Mouse (Mus musculus): Measurements from ENCODE around the gene Usp32. TPM values are rescaled to one million over a fixed set of nuclear protein-coding genes. Genes with fewer than 3 reads are reported as not detected.

Gene Usp32
- total RNA-seq, 2 experiments from 2014 or later = 122 to 126 TPM

GRCm38 (mm10) chr11:85039256-85039655, 100.7 kb downstream of the Usp32 start:
- no peak for DNase-seq (ENCODE audit: extremely low spot score in 1 of 2, low spot score in 2 of 2)

GRCm38 (mm10) chr11:85013121-85013520, 126.8 kb downstream of the Usp32 start:
- Histone ChIP-seq H3K27ac (no peak overlapping the region), H3K4me3 (no peak overlapping the region)
- TF ChIP-seq CTCF (IDR thresholded peaks at IDR 0.05) = no peak; the same call in 1 of the 2 replicates
- no peak for DNase-seq (ENCODE audit: extremely low spot score in 1 of 2, low spot score in 2 of 2)
- intact Hi-C loops (cut with DNase I) = no loop called here

More at GRCm38 (mm10) chr11:85039256-85039655, 100.7 kb downstream of the Usp32 start:
- Histone ChIP-seq H3K4me3 (no peak overlapping the region), H3K27ac (no peak overlapping the region)
- intact Hi-C loops (cut with DNase I) = no loop called here
- no peak for TF ChIP-seq CTCF (IDR thresholded peaks at IDR 0.05)

- intact Hi-C loops (cut with DNase I) = no loop called here
- Histone ChIP-seq H3K27ac (no peak overlapping the region), H3K4me3 (no peak overlapping the region)
- TF ChIP-seq CTCF (IDR thresholded peaks at IDR 0.05) = no peak
- DNase-seq (ENCODE audit: extremely low spot score in 1 of 2, low spot score in 2 of 2) = peak in 1 of 2 experiments; percentile 20
Measured at GRCm38 (mm10) chr11:85003566-85003965, 136.4 kb downstream of the Usp32 start.

GRCm38 (mm10) chr11:84995241-84995640, 144.7 kb downstream of the Usp32 start:
- no peak overlapping the region for H3K4me3 ChIP-seq
- intact Hi-C loops (cut with DNase I) = no loop called here
- H3K27ac ChIP-seq = no peak overlapping the region
- peak; percentile 28 for TF ChIP-seq CTCF (IDR thresholded peaks at IDR 0.05)
- DNase-seq (ENCODE audit: extremely low spot score in 1 of 2, low spot score in 2 of 2) = no peak

DNA sequence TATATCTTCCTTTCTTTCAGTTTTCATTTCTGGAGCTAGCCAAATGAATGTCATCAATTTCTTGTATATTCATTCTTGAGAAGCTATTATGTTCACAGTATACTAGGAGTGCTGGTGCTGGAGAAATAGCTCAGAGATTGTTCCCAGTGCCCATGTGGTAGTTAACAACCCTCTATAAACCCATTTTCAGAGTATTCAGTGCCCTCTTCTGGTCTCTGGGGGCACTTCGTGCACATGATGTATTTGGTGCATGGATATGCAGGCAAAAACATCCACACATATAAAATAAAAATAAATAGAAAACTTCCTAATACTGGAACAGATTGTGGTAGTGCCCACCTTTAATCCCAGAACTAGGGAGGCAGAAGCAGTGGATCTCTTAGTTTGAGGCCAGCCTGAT, 147.0 kb downstream of the Usp32 start:
- peak; percentile 37 for TF ChIP-seq CTCF (IDR thresholded peaks at IDR 0.05)
- no peak for DNase-seq (ENCODE audit: extremely low spot score in 1 of 2, low spot score in 2 of 2)
- H3K4me3 ChIP-seq = no peak overlapping the region
- no peak overlapping the region for H3K27ac ChIP-seq
- intact Hi-C loops (cut with DNase I) = no loop called here

GRCm38 (mm10) chr11:84988341-84988919, 151.5 kb downstream of the Usp32 start:
- TF ChIP-seq CTCF (IDR thresholded peaks at IDR 0.05) = no peak
- Histone ChIP-seq H3K4me3 (no peak overlapping the region), H3K27ac (no peak overlapping the region)
- peak in 1 of 2 experiments; percentile 38 for DNase-seq (ENCODE audit: extremely low spot score in 1 of 2, low spot score in 2 of 2)
- intact Hi-C loops (cut with DNase I) = no loop called here

- no peak for TF ChIP-seq CTCF (IDR thresholded peaks at IDR 0.05)
- intact Hi-C loops (cut with DNase I) = no loop called here
- Histone ChIP-seq H3K4me3 (no peak overlapping the region), H3K27ac (no peak overlapping the region)
- no peak for DNase-seq (ENCODE audit: extremely low spot score in 1 of 2, low spot score in 2 of 2)
Measured at GRCm38 (mm10) chr11:84985421-84985820, 154.5 kb downstream of the Usp32 start.

DNA sequence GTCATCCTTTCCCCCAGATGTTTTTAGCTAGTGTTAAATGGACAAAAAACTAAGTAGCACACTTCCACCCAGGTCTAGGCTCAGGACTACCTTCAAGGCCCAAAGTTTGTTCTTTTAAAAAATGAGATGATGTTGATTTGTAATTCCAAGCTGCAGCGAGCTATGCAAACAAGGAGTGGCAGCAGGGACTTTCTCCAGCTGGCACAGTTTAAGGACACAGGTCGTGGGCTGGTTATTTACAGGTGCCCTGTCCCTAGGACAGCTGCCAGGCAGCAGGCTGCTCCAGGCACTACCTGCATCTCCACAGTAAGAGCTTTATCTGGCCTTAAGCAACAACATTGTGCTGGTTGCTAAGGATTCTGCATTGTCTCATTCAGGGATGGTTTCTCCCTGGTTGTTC, 159.3 kb downstream of the Usp32 start:
- DNase-seq (ENCODE audit: extremely low spot score in 1 of 2, low spot score in 2 of 2) = no peak
- H3K27ac ChIP-seq = no peak overlapping the region
- TF ChIP-seq CTCF (IDR thresholded peaks at IDR 0.05) = no peak
- no peak overlapping the region for H3K4me3 ChIP-seq
- intact Hi-C loops (cut with DNase I) = no loop called here

GRCm38 (mm10) chr11:84979351-84979750, 160.6 kb downstream of the Usp32 start:
- H3K4me3 ChIP-seq = no peak overlapping the region
- intact Hi-C loops (cut with DNase I) = no loop called here
- no peak for TF ChIP-seq CTCF (IDR thresholded peaks at IDR 0.05)
- H3K27ac ChIP-seq = no peak overlapping the region
- DNase-seq (ENCODE audit: extremely low spot score in 1 of 2, low spot score in 2 of 2) = no peak

- H3K4me3 ChIP-seq = no peak overlapping the region
- no peak for DNase-seq (ENCODE audit: extremely low spot score in 1 of 2, low spot score in 2 of 2)
- intact Hi-C loops (cut with DNase I) = no loop called here
- H3K27ac ChIP-seq = no peak overlapping the region
- peak; percentile 60 for TF ChIP-seq CTCF (IDR thresholded peaks at IDR 0.05)
Measured at GRCm38 (mm10) chr11:84978113-84978512, 161.8 kb downstream of the Usp32 start.

DNA sequence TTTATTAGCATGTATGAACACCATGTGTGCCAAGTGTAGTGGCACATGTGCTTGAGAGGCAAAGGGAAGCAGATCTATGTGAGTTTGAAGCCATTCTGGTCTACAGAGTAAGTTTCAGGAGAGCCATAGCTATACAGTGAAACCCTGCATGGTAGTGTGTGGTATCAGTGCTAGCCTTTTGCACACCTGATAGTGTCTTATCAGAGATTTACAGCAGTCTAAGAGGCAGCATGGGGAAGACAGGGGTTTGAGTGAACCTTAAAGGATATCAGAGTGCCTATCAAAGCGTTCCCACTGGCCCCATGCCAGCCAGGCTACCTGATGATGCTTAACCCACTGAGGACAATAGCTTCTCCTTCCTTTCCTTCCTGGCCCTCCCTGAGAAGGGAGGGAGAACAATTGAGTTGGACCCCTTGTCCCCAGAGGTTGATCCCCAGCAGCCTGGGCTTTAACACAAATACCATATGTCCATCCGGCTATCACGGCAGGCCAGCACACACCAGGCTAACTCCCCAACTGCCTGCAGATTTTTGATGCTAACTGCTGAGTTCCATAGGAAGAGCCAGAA, 162.5 kb downstream of the Usp32 start:
- DNase-seq (ENCODE audit: extremely low spot score in 1 of 2, low spot score in 2 of 2) = no peak
- Histone ChIP-seq H3K4me3 (no peak overlapping the region), H3K27ac (no peak overlapping the region)
- intact Hi-C loops (cut with DNase I) = loop anchor here (1.0 kb wide), 1 partner anchor 59 kb away; no protein-coding TSS in a partner anchor
- no peak for TF ChIP-seq CTCF (IDR thresholded peaks at IDR 0.05)

- Histone ChIP-seq H3K27ac (no peak overlapping the region), H3K4me3 (no peak overlapping the region)
- TF ChIP-seq CTCF (IDR thresholded peaks at IDR 0.05) = no peak
- no peak for DNase-seq (ENCODE audit: extremely low spot score in 1 of 2, low spot score in 2 of 2)
- intact Hi-C loops (cut with DNase I) = loop anchor here (1.0 kb wide), 1 partner anchor 58 kb away; no protein-coding TSS in a partner anchor
Measured at GRCm38 (mm10) chr11:84976706-84977105, 163.3 kb downstream of the Usp32 start.

GRCm38 (mm10) chr11:84974582-84974981, 165.4 kb downstream of the Usp32 start:
- no peak for DNase-seq (ENCODE audit: extremely low spot score in 1 of 2, low spot score in 2 of 2)
- Histone ChIP-seq H3K27ac (no peak overlapping the region), H3K4me3 (no peak overlapping the region)
- no peak for TF ChIP-seq CTCF (IDR thresholded peaks at IDR 0.05)
- intact Hi-C loops (cut with DNase I) = no loop called here
